Mouse (Mus musculus) lung, embryonic 14.5 days (tissue): ENCODE measurements around the gene Chrna9. TPM values are rescaled to one million over a fixed set of nuclear protein-coding genes. Genes with fewer than 3 reads are reported as not detected.

Experiments used
- ATAC-seq: fragments of 200-750 bp; cut with Nextera tagmentation; 2 replicates; pipeline ENCODE4 v1.8.0; 2017; ENCODE audit warnings: mild to moderate bottlenecking, moderate TSS enrichment, moderate library complexity; ENCODE audit not compliant: insufficient read depth
- DNase-seq: peaks from one replicate; pipeline ENCODE4 v3.0.0-alpha.2; 2015
- H3K27ac ChIP-seq: fragments of 300-500 bp; sonication (generic); 2 replicates; pipeline ENCODE4 v1.5.1; 2014; ENCODE audit warnings: low read depth, mild to moderate bottlenecking, moderate library complexity
- H3K27me3 ChIP-seq: fragments of 300-500 bp; sonication (generic); 2 replicates; pipeline ENCODE4 v1.6.1; 2014; ENCODE audit warnings: low read length, control low read depth; ENCODE audit not compliant: insufficient read depth
- H3K36me3 ChIP-seq: fragments of 300-500 bp; sonication (generic); 2 replicates; pipeline ENCODE4 v1.6.1; 2014; ENCODE audit warnings: control low read depth; ENCODE audit not compliant: insufficient read depth
- H3K4me1 ChIP-seq: fragments of 300-500 bp; sonication (generic); 2 replicates; pipeline ENCODE4 v1.6.1; 2014; ENCODE audit warnings: antibody characterized with exemption, control low read depth; ENCODE audit not compliant: insufficient read depth
- H3K4me2 ChIP-seq: fragments of 300-500 bp; sonication (generic); 2 replicates; pipeline ENCODE4 v1.6.1; 2014; ENCODE audit warnings: mild to moderate bottlenecking
- H3K4me3 ChIP-seq: fragments of 300-500 bp; sonication (generic); 2 replicates; pipeline ENCODE4 v1.5.1; 2014; ENCODE audit warnings: low read depth, low read length
- H3K9ac ChIP-seq: fragments of 300-500 bp; sonication (generic); 2 replicates; pipeline ENCODE4 v1.6.1; 2014
- H3K9me3 ChIP-seq: fragments of 300-500 bp; sonication (generic); 2 replicates; pipeline ENCODE4 v1.6.1; 2016; ENCODE audit warnings: low read depth, low read length, control low read depth
- CTCF ChIP-seq: IDR thresholded peaks from 2 replicates; pipeline ENCODE4 v1.5.1; 2016; ENCODE audit warnings: antibody characterized with exemption, low read depth
- WGBS: fragments of 180-500 bp; shearing (Covaris S2); extraction: QIAGEN DNeasy Blood & Tissue Kit; methylation state at CpG from one replicate; pipeline ENCODE4 v1.1.7; 2014; 5-methylcytosine and 5-hydroxymethylcytosine counted together
- polyA plus RNA-seq: library from polyadenylated mRNA; unstranded; fragments of >200 nt; fragmentation: Nextera tagmentation; extraction: Ambion mirVana; gene quantifications from 2 replicates; pipeline ENCODE4 v1.2.1, GENCODE M21; 2014

The Chrna9 gene
- polyA plus RNA-seq, 1 experiment from 2014 or later, result not detected

DNA sequence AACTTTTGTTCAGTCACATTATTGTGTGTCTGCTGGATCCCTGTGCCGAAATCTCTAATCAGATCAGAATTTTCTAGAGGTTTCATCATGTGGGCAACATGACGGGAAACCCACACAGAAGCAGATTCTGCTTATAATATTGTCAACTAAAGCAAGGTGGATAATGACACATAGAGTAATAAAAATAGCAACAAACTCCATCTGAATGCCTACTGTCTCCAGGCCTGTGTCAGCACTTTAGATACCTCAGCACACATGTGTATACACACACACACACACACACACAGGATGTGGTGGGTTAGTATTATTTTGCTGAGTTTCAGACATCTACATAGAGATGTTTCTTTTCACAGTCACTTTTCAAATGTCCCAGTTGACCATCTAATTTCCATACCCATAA, 37.0 kb upstream of the Chrna9 start:
- no peak overlapping the region for H3K27ac ChIP-seq
- DNase-seq (no peak), ATAC-seq (no peak)
- no peak overlapping the region for H3K4me3 ChIP-seq
- WGBS, result 83% methylated on average over 2 of the region's 2 CpGs
- H3K36me3 ChIP-seq, result no peaks in the 10 kb centered on the region
- H3K27me3 ChIP-seq, result no peaks in the 10 kb centered on the region
- no peak for TF ChIP-seq CTCF
- H3K4me2 ChIP-seq, result no peak overlapping the region
- H3K4me1 ChIP-seq, result no peaks in the 10 kb centered on the region
- H3K9ac ChIP-seq, result no peak overlapping the region
- peaks cover 2% of the 10 kb centered on the region; the same call in 1 of the 2 replicates for H3K9me3 ChIP-seq

DNA sequence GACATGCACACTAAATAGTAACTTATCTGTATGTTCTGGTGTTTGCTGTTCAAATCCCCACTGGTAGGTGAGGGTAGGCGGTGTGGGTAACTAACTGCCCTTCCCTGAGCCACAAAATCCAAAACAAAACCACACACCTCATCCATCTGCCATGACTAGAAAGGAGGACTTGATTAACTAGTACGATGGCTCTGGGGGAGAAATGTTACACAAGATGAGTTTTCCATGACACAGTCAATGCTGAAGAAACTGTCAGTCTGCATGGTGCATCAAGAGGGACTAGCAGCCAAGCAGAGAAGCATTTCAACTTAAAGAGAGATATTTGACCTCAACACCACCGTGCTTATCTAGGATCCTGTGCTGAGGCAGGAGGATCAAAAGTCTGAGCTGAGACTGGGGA, 36.0 kb upstream of the Chrna9 start:
- H3K27me3 ChIP-seq, result no peaks in the 10 kb centered on the region
- H3K4me2 ChIP-seq, result no peak overlapping the region
- ATAC-seq (no peak), DNase-seq (no peak)
- no peak overlapping the region for H3K9ac ChIP-seq
- 59% methylated on average over 3 of the region's 3 CpGs for WGBS
- H3K4me1 ChIP-seq, result no peaks in the 10 kb centered on the region
- H3K36me3 ChIP-seq, result no peaks in the 10 kb centered on the region
- H3K27ac ChIP-seq, result no peak overlapping the region
- no peak overlapping the region for H3K4me3 ChIP-seq
- no peak for TF ChIP-seq CTCF
- H3K9me3 ChIP-seq, result peaks cover 8% of the 10 kb centered on the region; the same call in 1 of the 2 replicates

DNA sequence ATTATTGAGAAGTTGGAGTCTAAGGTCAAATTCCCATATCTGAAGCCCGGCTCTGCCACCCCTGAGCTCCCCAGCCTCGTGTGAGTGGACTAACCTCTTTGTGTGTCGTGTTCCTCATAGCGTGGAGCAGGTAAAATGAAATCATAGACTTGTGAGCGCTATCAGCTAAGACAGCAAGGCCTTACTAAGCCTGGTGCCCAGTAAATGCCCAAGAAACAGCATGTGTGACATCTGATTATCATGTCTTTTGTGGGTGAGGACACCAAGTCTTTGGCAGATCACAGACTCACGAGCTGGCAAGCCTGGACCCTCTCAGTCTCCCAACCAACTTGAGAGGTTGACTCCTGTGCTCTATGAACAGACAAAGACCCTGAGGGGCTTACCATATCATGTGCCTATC, 34.6 kb upstream of the Chrna9 start:
- Histone ChIP-seq H3K4me2 (no peak overlapping the region), H3K4me1 (no peaks in the 10 kb centered on the region), H3K36me3 (no peaks in the 10 kb centered on the region), H3K27ac (no peak overlapping the region), H3K27me3 (no peaks in the 10 kb centered on the region), H3K9me3 (peaks cover 13% of the 10 kb centered on the region; the same call in 1 of the 2 replicates), H3K4me3 (no peak overlapping the region), H3K9ac (no peak overlapping the region)
- no peak for DNase-seq
- TF ChIP-seq CTCF, result no peak
- no peak for ATAC-seq
- WGBS, result 82% methylated on average over 6 of the region's 6 CpGs

DNA sequence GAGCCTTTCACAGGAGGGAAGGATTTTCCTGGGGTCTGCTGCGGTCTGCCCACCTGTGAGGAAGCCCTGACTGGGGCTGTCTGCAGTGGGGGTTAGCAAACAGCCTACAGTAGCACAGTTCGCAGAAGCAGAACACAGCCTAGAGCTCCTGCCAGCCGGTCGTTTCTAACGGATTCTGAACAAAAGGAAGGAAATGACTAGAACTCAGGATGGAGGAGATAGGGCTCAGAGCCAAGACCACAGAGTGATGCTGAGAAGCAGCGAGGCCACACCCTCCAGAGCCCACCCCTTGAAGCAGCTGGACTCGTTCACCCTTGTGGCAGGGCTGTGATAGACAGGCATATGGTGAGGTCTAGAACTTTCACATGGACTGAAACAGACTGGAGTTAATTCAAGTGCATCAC, 33.9 kb upstream of the Chrna9 start:
- ATAC-seq, result peak; percentile 81
- H3K27me3 ChIP-seq, result no peaks in the 10 kb centered on the region
- H3K4me3 ChIP-seq, result no peak overlapping the region
- H3K9me3 ChIP-seq, result peaks cover 16% of the 10 kb centered on the region; the same call in 1 of the 2 replicates
- no peaks in the 10 kb centered on the region for H3K4me1 ChIP-seq
- H3K27ac ChIP-seq, result 0 out of 2 replicates have a peak overlapping the region, but pooled peaks have one; percentile 34
- no peak overlapping the region for H3K9ac ChIP-seq
- peak; percentile 75 for DNase-seq
- WGBS, result 34% methylated on average over 7 of the region's 7 CpGs
- TF ChIP-seq CTCF, result peak; percentile 22; the same call in 1 of the 2 replicates
- H3K36me3 ChIP-seq, result no peaks in the 10 kb centered on the region
- H3K4me2 ChIP-seq, result no peak overlapping the region

DNA sequence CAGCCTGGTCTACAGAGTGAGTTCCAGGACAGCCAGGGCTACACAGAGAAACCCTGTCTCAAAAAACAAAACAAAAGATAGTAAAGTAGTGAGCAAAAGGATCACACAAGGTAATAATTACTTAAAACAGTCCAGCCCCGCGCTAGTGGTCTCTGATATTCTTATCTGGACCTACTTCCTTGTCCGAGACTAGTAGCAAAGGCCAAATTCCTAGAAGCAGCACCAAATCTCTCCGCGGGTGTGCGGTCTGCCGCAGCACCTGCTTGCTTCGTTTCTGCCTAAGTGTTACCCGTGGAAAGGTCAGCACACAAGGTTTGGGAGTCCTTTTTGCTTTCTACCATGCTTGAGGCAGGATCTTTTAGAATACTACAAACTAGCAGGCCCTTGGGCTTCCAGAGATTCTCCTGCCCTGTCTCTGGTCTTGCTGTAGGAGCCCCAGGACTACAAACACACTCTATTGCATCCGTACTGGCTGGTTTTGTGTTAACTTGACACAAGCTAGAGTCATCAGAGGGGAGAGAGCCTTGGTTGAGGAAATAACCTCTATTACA, 32.8 kb upstream of the Chrna9 start:
- no peaks in the 10 kb centered on the region for H3K4me1 ChIP-seq
- H3K9ac ChIP-seq, result no peak overlapping the region
- no peak overlapping the region for H3K4me2 ChIP-seq
- H3K27me3 ChIP-seq, result no peaks in the 10 kb centered on the region
- whole genome bisulfite sequencing, result 90% methylated on average over 10 of the region's 10 CpGs
- no peak overlapping the region for H3K27ac ChIP-seq
- H3K4me3 ChIP-seq, result no peak overlapping the region
- TF ChIP-seq CTCF, result no peak
- ATAC-seq (no peak), DNase-seq (no peak)
- H3K36me3 ChIP-seq, result no peaks in the 10 kb centered on the region
- H3K9me3 ChIP-seq, result peaks cover 16% of the 10 kb centered on the region; the same call in 1 of the 2 replicates

DNA sequence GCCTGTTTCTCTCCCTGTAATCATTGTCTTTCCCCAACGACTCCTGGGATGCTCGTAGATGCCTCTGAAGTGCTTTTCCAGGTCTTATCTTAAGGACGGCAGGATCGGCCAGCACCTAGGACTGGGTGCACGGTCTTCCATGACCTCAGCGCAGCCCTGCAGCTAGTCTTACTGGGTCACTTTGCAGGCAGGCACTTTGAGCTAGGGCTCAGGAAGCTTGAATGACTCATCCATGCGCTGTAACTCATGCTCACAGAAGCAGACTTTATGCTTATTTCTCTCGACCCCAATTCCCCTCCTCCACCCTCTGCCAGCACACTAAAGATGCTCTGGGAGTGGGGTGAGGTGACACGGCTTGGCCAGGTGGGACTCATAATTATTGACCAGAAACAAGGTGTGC, 31.9 kb upstream of the Chrna9 start:
- H3K27me3 ChIP-seq, result no peaks in the 10 kb centered on the region
- H3K4me3 ChIP-seq, result no peak overlapping the region
- no peaks in the 10 kb centered on the region for H3K36me3 ChIP-seq
- 80% methylated on average over 9 of the region's 9 CpGs for WGBS
- ATAC-seq (no peak), DNase-seq (no peak)
- no peaks in the 10 kb centered on the region for H3K4me1 ChIP-seq
- H3K4me2 ChIP-seq, result no peak overlapping the region
- no peak overlapping the region for H3K9ac ChIP-seq
- no peak overlapping the region for H3K27ac ChIP-seq
- TF ChIP-seq CTCF, result no peak
- peaks cover 16% of the 10 kb centered on the region; the same call in 1 of the 2 replicates for H3K9me3 ChIP-seq

DNA sequence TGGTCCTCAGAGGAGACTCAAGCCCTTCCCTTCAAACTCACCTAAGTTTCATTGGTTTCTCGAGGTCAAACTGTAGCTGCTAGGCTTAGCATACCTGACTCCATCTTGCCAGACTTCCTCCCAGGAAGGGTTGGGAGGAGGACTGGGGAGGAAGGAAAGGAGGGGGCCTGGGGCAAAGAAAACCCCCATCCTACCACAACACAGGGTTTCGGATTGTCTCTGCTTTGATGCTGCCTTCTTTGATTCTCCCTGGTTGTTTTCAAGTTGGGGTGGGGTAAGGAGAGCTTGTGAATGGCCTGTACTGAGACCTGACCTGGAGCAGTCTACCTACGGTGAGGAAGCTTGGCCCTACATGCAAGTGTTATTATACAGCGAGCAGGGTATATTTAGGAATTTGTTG, 30.2 kb upstream of the Chrna9 start:
- no peak for DNase-seq
- ATAC-seq, result no peak
- Histone ChIP-seq H3K9me3 (peaks cover 16% of the 10 kb centered on the region; the same call in 1 of the 2 replicates), H3K27me3 (no peaks in the 10 kb centered on the region), H3K4me1 (no peaks in the 10 kb centered on the region), H3K9ac (no peak overlapping the region), H3K4me3 (no peak overlapping the region), H3K4me2 (no peak overlapping the region), H3K27ac (no peak overlapping the region), H3K36me3 (no peaks in the 10 kb centered on the region)
- TF ChIP-seq CTCF, result no peak
- WGBS, result 92% methylated on average over 4 of the region's 4 CpGs
